16 mouse cellular contexts compared by ENCODE assay signal in the genomic region with DNA sequence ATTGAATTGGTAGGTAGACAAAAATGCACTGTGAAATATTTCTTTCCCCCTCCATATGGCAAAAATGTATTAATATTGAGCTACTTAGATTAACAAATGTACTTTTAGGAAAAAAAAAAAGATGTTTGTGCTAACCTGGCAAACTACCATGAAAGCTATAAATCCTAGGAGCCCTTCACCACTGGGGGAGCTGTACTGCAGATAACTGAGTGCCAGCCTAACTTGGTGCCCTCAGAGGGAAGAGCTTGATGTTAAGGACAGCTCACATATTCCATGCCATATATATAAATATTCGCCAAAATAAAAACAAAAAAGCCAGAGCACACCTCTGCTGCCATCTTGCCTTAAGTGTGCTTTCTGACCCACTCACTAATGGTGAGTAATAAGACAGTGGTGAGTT. TPM values are rescaled to one million over a fixed set of nuclear protein-coding genes. Genes with fewer than 3 reads are reported as not detected.
DNase-seq lines count a peak whose midpoint lies in the region; ATAC-seq and TF ChIP-seq lines count a peak whose summit lies in the region.
"Had no signal": no experiment of that assay in that cellular context is flagged by ENCODE, and none has a peak within 500 bp of the region (broad histone marks: within the 10 kb centered on the region; RNA-seq: fewer than 3 reads in every experiment).

No protein-coding gene starts in this region.

- H3K79me2 ChIP-seq in CH12.LX (replicated peaks; ENCODE audit: control insufficient read depth, extremely low read depth, insufficient read depth, poor library complexity, severe bottlenecking): no peaks in the 10 kb centered on the region

- in situ Hi-C loops in CH12.LX (cut with MboI; ENCODE audit: low pct_ligation_motif_present, low pct_unique_long_range_greater_than_20kb, low sequenced_read_pairs): no loop called here

- peak; percentile 66 for ATAC-seq in common myeloid progenitor, adult 5-6 weeks (replicated peaks; ENCODE audit: low read depth, poor library complexity, severe bottlenecking)
- ATAC-seq: forebrain, embryonic 15.5 days; midbrain, embryonic 15.5 days had no signal

- H3K4me3 ChIP-seq in layer of hippocampus, adult 2 months: no peak overlapping the region
- H3K4me3 ChIP-seq in CH12.LX (replicated peaks in 1 of 3; ENCODE audit: low read depth in 2 of 3, low read length in 2 of 3, poor library complexity in 1 of 3): no peak overlapping the region
- H3K4me3 ChIP-seq: forebrain, embryonic 15.5 days; hindbrain, embryonic 13.5 days; midbrain, embryonic 15.5 days had no signal

- no peak for TF ChIP-seq POLR2A in CH12.LX (IDR thresholded peaks at IDR 0.05; ENCODE audit: low read depth, low read length)

- peak; percentile 82 for TF ChIP-seq CTCF in layer of hippocampus, adult 2 months (conservative IDR thresholded peaks at IDR 0.05)
- TF ChIP-seq CTCF in CH12.LX (conservative IDR thresholded peaks at IDR 0.05 in 1 of 2, IDR thresholded peaks at IDR 0.05 in 1 of 2; ENCODE audit: low read depth in 2 of 2, low read length in 2 of 2): peak in 1 of 2 experiments; percentile 60; a peak in 2 of 4 replicates

- no peaks in the 10 kb centered on the region for H3K36me3 ChIP-seq in CH12.LX (replicated peaks in 1 of 2; ENCODE audit: control insufficient read depth in 1 of 2, insufficient read depth in 1 of 2, low read length in 1 of 2)
- H3K36me3 ChIP-seq: midbrain, embryonic 15.5 days had no signal

- dilution Hi-C loops in CH12.LX (cut with MboI; ENCODE audit: extremely low pct_ligation_motif_present, extremely low pct_unique_long_range_greater_than_20kb, low sequenced_read_pairs): no loop called here

- H3K4me1 ChIP-seq in CH12.LX (ENCODE audit: control insufficient read depth in 1 of 2, insufficient read depth in 2 of 2): peaks cover 0 to under 1% of the 10 kb centered on the region in 2 experiments; a peak in 1 of 4 replicates

- H3K27me3 ChIP-seq in CH12.LX (replicated peaks): no peaks in the 10 kb centered on the region
- H3K27me3 ChIP-seq: forebrain, embryonic 15.5 days; hindbrain, embryonic 13.5 days; midbrain, embryonic 15.5 days had no signal

- peak; percentile 52 for TF ChIP-seq RAD21 in CH12.LX (IDR thresholded peaks at IDR 0.05; ENCODE audit: low read depth, low read length)

- DNase-seq in embryo, embryonic 11 days: peak; percentile 14
- no peak for DNase-seq in embryo, embryonic 9.5 days (ENCODE audit: extremely low spot score)
- no peak for DNase-seq in layer of hippocampus, adult 2 months (ENCODE audit: low spot score in 2 of 2)
- no peak for DNase-seq in layer of hippocampus, postnatal 25 days (ENCODE audit: extremely low spot score in 1 of 2, low spot score in 1 of 2)
- DNase-seq in CH12.LX (ENCODE audit: extremely low read depth): no peak
- DNase-seq in thymus, postnatal 10 days (ENCODE audit: low spot score in 2 of 2): no peak
- no peak for DNase-seq in gastrocnemius, adult 8-10 months (ENCODE audit: low spot score in 2 of 2)
- DNase-seq: heart, adult 11 months; kidney, postnatal 14 days; spleen, adult 18-20 months; thymus, adult 2 months had no signal

- no peak overlapping the region for H3K4me2 ChIP-seq in CH12.LX (ENCODE audit: insufficient read depth, low read depth, poor library complexity, severe bottlenecking)
- H3K4me2 ChIP-seq: forebrain, embryonic 15.5 days; hindbrain, embryonic 13.5 days; midbrain, embryonic 15.5 days had no signal

- no peak overlapping the region for H3K9ac ChIP-seq in CH12.LX (ENCODE audit: insufficient read depth, low read depth)
- H3K9ac ChIP-seq: forebrain, embryonic 15.5 days; hindbrain, embryonic 13.5 days; liver, embryonic 14.5 days; midbrain, embryonic 15.5 days had no signal

- H3K9me3 ChIP-seq in CH12.LX (replicated peaks; ENCODE audit: low read length): no peaks in the 10 kb centered on the region
- H3K9me3 ChIP-seq: forebrain, embryonic 15.5 days; hindbrain, embryonic 13.5 days; midbrain, embryonic 15.5 days had no signal

- H3K27ac ChIP-seq in layer of hippocampus, adult 2 months: no peak overlapping the region
- no peak overlapping the region for H3K27ac ChIP-seq in CH12.LX (ENCODE audit: insufficient read depth, low read depth)
- H3K27ac ChIP-seq: forebrain, embryonic 15.5 days; hindbrain, embryonic 13.5 days; liver, embryonic 14.5 days; midbrain, embryonic 15.5 days had no signal

- TF ChIP-seq EP300 in CH12.LX (IDR thresholded peaks at IDR 0.05; ENCODE audit: low read length): no peak

TF ChIP-seq in CH12.LX, 34 proteins besides CTCF, POLR2A, EP300 and RAD21:
- TF ChIP-seq ZNF384 (IDR thresholded peaks at IDR 0.05; ENCODE audit: low read depth, low read length) (peak; percentile 22; the same call in 1 of the 2 replicates), SMC3 (IDR thresholded peaks at IDR 0.05; ENCODE audit: low read depth, low read length) (peak; percentile 30; the same call in 1 of the 2 replicates), POLR2AphosphoS2 (IDR thresholded peaks at IDR 0.05; ENCODE audit: low read depth, low read length) (no peak)

RNA-seq across cellular contexts. Expression of a gene that starts 5.6 kb away (rescaled TPM):
- total RNA-seq in layer of hippocampus, adult 2 months (2021): 100 to 1,000 TPM; 162 to 174 TPM
- total RNA-seq in layer of hippocampus, postnatal 25 days (2021): 100 to 1,000 TPM; 153 to 154 TPM
- total RNA-seq in CH12.LX (2012; rRNA removed) (0.38 and 0.55 TPM in 2 replicates), CH12.LX (2014; rRNA removed) (0.07 and 0.16 TPM in 2 replicates)
- 0.14 and 0.19 TPM in 2 replicates for polyA plus RNA-seq in CH12.LX (2012; ENCODE audit: insufficient read length, low read depth)
- total RNA-seq in common myeloid progenitor, adult 5-6 weeks (2017): 1.7 and 1.9 TPM in 2 replicates
- total RNA-seq in gastrocnemius, adult 8-10 months (2022): 1 to 10 TPM; 1.5 to 2.9 (median 2.0) TPM

Comparison
In these comparisons a context has a peak if more than half of its experiments do, and no peak if none do; other contexts are left out.
1. RNA of a gene that starts 5.6 kb away (total RNA-seq): 162 to 174 TPM in layer of hippocampus, adult 2 months and 153 to 154 TPM in layer of hippocampus, postnatal 25 days; 1.5 to 2.9 TPM in gastrocnemius, adult 8-10 months, 1.7 to 1.9 TPM in common myeloid progenitor, adult 5-6 weeks and 0.07 to 0.55 TPM in CH12.LX; every median in the first group is over 10 times any median in the second.